Mouse (Mus musculus): ENCODE results near the gene Myo18b. TPM values are rescaled to one million over a fixed set of nuclear protein-coding genes. Genes with fewer than 3 reads are reported as not detected.

Myo18b gene
- 1.9 and 5.5 TPM in 2 replicates for polyA plus RNA-seq (2012; rRNA removed)

DNA sequence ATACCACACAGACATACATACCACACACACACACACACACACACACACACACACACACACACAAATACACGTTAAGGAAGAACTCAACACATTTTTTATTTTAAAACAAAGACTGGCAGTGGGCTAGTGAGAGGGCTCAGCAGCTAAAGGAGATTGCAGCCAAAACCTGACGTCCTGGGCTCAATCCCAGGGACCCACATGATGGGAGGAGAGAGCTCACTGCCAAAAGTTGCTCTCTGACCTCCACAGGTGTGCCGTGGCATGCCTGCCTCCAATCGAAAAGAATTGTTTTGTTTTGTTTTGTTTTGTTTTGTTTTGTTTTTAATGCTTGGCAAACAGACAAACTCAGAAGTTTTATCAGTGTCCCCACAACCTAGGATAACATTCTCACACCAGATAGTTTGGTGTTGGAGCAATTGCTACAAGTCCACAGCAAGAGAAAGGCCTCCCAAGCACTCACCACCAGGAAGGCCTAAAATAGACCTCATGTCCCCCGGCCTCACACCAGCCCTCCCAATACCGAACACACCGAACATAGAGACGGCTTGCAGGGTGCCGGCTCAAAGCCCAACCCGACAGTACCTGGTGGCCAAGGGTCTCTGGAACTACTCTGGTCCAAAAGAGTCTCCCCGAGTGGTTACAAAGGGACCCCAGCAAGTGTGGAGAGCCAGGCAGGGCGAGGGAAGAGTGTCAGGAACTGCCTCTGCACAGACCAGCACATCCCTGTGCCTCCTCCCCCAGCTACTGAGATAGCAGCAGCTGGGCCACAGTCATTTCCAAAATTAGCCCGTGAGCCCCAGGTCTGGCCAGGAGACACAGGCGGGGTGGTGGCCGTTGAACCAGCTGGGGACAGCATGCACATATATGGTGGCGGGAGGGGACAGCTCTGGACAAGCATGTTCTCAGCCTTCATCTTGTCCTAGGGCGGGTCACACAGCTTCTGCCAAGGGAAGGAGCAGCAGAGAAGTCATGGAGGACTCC is at the start of gene Myo18b:
Gene Myo18b, minus strand, starts transcription at position 689 of the 981 bp plus-strand sequence.
- no peak for DNase-seq
- 65% methylated on average over 17 of the region's 17 CpGs for WGBS

DNA sequence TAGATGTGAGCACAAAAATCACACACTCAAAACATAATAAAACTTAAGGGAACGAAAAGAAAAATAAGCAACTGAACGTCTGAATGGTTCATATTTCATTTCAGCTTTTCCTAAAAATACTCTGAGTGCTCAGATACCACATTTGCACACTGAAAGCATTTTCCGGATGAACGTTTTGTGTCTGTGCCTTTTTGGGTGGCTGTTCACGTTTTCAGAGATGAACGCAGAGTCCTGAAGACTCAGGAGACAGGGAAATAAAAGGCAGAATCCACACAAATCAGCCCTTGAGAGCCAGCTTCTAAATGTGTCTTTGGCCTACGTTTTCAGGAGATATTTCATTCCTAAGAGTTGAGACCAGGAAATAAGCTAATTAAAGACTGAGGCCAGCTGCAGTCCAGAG is 49.8 kb upstream of the Myo18b start:
- H3K4me1 ChIP-seq (ENCODE audit: control insufficient read depth, insufficient read depth, low read length), result no peaks in the 10 kb centered on the region
- no peak for DNase-seq
- TF ChIP-seq CTCF (IDR thresholded peaks at IDR 0.05; ENCODE audit: insufficient read depth, low read length), result no peak
- WGBS, result 75% methylated on average over 7 of the region's 7 CpGs
- H3K4me3 ChIP-seq (replicated peaks; ENCODE audit: extremely low read depth, low read depth, low read length), result no peak overlapping the region

More for the DNA sequence above, at the start of gene Myo18b:
- TF ChIP-seq CTCF (IDR thresholded peaks at IDR 0.05; ENCODE audit: insufficient read depth, low read length) (no peak), POLR2A (IDR thresholded peaks at IDR 0.05; ENCODE audit: borderline replicate concordance, extremely low read depth, low read depth, low read length) (no peak)
- Histone ChIP-seq H3K4me3 (replicated peaks; ENCODE audit: extremely low read depth, low read depth, low read length) (no peak within 1 kb of the TSS), H3K4me1 (ENCODE audit: control insufficient read depth, insufficient read depth, low read length) (no peaks in the 10 kb centered on the region)

DNA sequence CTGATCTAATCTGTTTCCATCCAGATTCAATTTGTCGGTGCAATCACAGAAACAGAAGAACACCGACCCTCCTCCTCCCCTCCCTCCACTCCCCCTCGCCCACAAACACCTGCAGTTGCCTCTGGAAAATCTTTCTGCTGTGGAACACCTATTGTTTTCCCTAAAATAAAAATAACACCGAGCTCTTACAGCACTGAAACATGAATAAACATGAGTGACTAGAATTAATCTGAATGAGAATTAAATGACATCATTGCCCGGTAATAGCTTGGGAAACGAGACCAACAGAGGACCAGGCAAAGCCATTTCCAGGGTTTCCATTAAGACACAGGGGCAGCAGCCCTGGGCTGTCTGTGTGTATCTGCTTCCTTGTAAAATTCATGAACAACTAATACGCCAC is 46.1 kb upstream of the Myo18b start:
- WGBS, result 72% methylated on average over 7 of the region's 7 CpGs
- TF ChIP-seq CTCF (IDR thresholded peaks at IDR 0.05; ENCODE audit: insufficient read depth, low read length) (no peak), POLR2A (IDR thresholded peaks at IDR 0.05; ENCODE audit: borderline replicate concordance, extremely low read depth, low read depth, low read length) (no peak)

DNA sequence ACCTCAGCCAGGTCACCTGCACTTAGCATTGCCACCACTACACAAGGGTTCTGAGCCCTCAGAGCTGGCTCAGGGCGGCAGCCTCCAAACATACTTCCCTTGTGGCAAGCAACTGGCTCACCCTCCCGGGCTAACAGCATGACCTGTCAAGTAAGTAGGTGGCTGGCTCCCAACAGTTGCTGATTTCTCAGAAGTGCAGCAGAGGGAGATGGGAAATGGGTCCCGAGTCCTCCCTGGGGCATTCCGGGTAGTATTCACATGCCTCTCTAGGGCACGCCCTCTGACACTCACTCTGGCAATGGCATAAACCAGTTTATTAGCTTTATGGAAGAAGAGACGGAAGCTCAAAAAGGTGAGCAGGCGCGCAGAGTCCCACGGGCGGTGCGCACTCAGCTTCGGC is 44.8 kb upstream of the Myo18b start:
- H3K4me3 ChIP-seq (replicated peaks; ENCODE audit: extremely low read depth, low read depth, low read length), result no peak overlapping the region
- DNase-seq, result no peak
- no peak for TF ChIP-seq POLR2A (IDR thresholded peaks at IDR 0.05; ENCODE audit: borderline replicate concordance, extremely low read depth, low read depth, low read length)
- TF ChIP-seq CTCF (IDR thresholded peaks at IDR 0.05; ENCODE audit: insufficient read depth, low read length), result no peak
- 92% methylated on average over 12 of the region's 12 CpGs for WGBS
- no peaks in the 10 kb centered on the region for H3K4me1 ChIP-seq (ENCODE audit: control insufficient read depth, insufficient read depth, low read length)

More for the DNA sequence above, 46.1 kb upstream of the Myo18b start:
- Histone ChIP-seq H3K4me1 (ENCODE audit: control insufficient read depth, insufficient read depth, low read length) (no peaks in the 10 kb centered on the region), H3K4me3 (replicated peaks; ENCODE audit: extremely low read depth, low read depth, low read length) (no peak overlapping the region)
- no peak for DNase-seq

DNA sequence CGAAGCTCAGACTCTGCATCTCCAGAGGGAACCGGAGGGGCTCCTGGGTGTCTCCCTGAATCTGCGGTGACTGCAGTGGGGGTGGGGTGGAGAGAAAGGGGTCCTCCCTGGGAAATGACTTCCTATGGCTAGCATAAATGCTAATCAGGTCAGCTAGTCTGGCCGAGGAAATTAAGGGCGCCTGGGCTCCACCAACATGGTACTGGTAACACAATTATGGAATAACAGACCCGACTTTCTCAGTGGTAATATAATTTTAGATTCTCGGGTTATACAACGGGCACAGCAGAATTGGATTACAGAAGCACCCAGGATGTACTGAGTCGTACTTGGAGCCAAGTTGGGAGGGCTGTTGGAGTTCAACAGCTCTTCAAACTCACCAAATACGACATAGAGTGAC is 40.5 kb upstream of the Myo18b start:
- WGBS, result 80% methylated on average over 10 of the region's 10 CpGs
- DNase-seq, result no peak
- H3K4me1 ChIP-seq (ENCODE audit: control insufficient read depth, insufficient read depth, low read length), result no peaks in the 10 kb centered on the region; the same call in 1 of the 2 replicates
- TF ChIP-seq POLR2A (IDR thresholded peaks at IDR 0.05; ENCODE audit: borderline replicate concordance, extremely low read depth, low read depth, low read length) (no peak), CTCF (IDR thresholded peaks at IDR 0.05; ENCODE audit: insufficient read depth, low read length) (no peak)
- no peak overlapping the region for H3K4me3 ChIP-seq (replicated peaks; ENCODE audit: extremely low read depth, low read depth, low read length)

DNA sequence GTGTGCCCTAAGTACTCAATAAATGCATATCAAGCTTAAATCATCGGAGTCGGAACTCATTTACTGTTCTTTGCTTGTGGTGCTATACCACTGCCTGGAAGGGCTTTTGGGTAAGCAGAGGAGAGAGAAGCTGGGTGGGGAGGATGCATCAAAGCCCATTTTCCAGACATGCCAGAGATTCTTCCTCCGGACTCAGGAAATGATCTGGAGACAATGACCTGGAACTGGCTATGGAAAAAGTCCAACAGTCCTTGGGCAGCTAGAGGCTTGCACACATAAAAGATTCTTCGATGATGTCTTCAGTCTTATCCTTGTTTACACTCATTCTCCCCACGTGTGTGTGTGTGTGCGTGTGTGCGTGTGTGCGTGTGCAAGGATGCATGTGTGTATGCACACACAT is 39.3 kb upstream of the Myo18b start:
- no peak for DNase-seq
- Histone ChIP-seq H3K4me1 (ENCODE audit: control insufficient read depth, insufficient read depth, low read length) (no peaks in the 10 kb centered on the region; the same call in 1 of the 2 replicates), H3K4me3 (replicated peaks; ENCODE audit: extremely low read depth, low read depth, low read length) (no peak overlapping the region)
- TF ChIP-seq CTCF (IDR thresholded peaks at IDR 0.05; ENCODE audit: insufficient read depth, low read length), result no peak
- TF ChIP-seq POLR2A (IDR thresholded peaks at IDR 0.05; ENCODE audit: borderline replicate concordance, extremely low read depth, low read depth, low read length), result no peak
- WGBS, result 63% methylated on average over 8 of the region's 8 CpGs

DNA sequence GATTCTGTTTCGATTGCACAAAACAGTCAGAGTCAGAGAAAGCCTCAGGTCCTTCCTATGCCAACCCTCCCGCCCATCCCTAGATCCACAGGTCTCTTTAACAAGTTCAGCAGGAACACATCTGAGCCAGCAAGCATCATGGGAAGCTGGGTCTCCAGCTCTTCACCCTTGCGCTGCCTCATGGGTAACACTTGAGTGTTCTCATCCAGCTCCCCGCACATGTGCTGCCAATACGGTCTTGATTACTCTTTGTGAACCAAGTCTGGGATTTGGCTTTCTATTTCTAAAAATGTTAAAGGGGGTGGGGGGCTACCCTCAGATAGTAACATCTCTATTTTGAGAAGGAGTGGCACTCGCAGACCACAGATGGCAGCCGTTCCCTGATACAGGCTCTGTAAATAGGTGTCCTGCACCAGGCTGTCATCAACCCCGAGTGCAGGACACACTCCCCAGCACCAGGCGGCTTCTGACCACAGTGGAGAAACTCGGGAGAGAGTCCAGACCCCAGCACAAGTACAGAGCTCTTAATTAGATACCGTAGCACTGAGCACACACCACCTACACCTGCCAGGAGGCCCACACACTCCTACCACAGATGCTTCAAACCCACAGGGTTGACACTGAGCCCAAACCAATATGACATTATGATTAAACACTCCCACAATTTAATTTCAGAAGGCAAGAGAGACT is 36.9 kb upstream of the Myo18b start:
- Histone ChIP-seq H3K4me3 (replicated peaks; ENCODE audit: extremely low read depth, low read depth, low read length) (no peak overlapping the region), H3K4me1 (ENCODE audit: control insufficient read depth, insufficient read depth, low read length) (no peaks in the 10 kb centered on the region; the same call in 1 of the 2 replicates)
- DNase-seq, result no peak
- no peak for TF ChIP-seq CTCF (IDR thresholded peaks at IDR 0.05; ENCODE audit: insufficient read depth, low read length)
- TF ChIP-seq POLR2A (IDR thresholded peaks at IDR 0.05; ENCODE audit: borderline replicate concordance, extremely low read depth, low read depth, low read length), result no peak
- WGBS, result 83% methylated on average over 11 of the region's 11 CpGs

DNA sequence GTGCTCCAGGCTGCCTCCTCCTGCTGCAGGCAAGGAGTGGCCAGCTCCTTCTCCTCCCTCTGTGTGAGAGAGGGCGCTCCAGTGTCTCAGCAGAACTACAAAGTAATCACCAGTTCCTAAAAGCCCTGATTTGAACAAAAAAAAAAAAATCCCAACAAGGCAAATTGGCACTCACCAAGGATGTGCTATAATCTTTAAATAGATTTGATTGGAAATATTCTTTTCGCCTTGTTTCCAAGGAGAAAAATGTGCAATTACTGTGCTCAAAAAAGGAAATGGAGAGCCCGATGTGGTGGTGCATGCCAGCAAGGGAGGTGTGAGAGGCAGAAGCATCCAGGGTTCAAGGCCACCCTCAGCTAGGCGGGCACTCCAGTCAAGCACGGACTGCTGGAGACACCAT is 35.7 kb upstream of the Myo18b start:
- TF ChIP-seq POLR2A (IDR thresholded peaks at IDR 0.05; ENCODE audit: borderline replicate concordance, extremely low read depth, low read depth, low read length) (no peak), CTCF (IDR thresholded peaks at IDR 0.05; ENCODE audit: insufficient read depth, low read length) (no peak)
- no peaks in the 10 kb centered on the region; the same call in 1 of the 2 replicates for H3K4me1 ChIP-seq (ENCODE audit: control insufficient read depth, insufficient read depth, low read length)
- no peak for DNase-seq
- WGBS, result 89% methylated on average over 5 of the region's 5 CpGs
- no peak overlapping the region for H3K4me3 ChIP-seq (replicated peaks; ENCODE audit: extremely low read depth, low read depth, low read length)

DNA sequence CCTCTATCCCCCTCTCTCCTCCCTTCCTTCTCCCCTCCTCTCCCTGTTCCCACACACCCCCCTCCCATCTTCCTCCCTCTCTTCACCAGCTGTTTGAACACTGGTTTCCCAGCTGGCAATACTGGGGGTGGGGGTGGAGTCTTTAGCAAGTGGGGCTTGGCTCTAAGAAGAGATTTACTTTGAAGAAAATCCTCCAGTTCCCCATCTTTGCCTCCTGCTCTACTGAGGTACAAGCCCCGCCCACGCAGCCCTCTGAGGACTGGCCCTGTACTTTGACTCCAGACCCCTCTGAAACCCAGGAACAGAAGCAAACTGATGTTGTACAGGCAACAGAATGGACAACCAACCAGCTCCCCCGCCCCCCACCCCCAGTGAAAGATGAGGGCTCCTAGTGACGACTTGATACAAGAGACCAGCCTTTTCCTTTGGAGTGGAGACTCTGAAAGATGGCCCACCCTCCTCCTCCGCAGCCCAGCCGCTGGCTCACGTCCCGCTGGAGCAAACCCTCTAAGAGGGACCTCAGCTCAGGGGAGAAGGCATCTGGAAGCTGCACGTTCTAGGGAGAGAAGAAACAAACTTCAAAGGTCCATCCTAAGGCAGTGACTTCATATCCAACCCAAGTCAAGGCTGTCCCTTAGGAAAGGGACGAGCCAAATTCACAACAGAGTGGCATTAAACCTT is 32.2 kb upstream of the Myo18b start:
- no peak for TF ChIP-seq POLR2A (IDR thresholded peaks at IDR 0.05; ENCODE audit: borderline replicate concordance, extremely low read depth, low read depth, low read length)
- TF ChIP-seq CTCF (IDR thresholded peaks at IDR 0.05; ENCODE audit: insufficient read depth, low read length), result no peak
- Histone ChIP-seq H3K4me3 (replicated peaks; ENCODE audit: extremely low read depth, low read depth, low read length) (no peak overlapping the region), H3K4me1 (ENCODE audit: control insufficient read depth, insufficient read depth, low read length) (no peaks in the 10 kb centered on the region)
- no peak for DNase-seq
- WGBS, result 49% methylated on average over 10 of the region's 10 CpGs

Measured in lung, adult 2 months (tissue).